Mouse (Mus musculus) embryonic fibroblast, embryonic 13.5 days (primary cell): ENCODE measurements around the gene Mamdc2.

Source experiments
- CTCF ChIP-seq: IDR thresholded peaks from 2 replicates; pipeline ENCODE4 v1.5.1; 2011; ENCODE audit warnings: mild to moderate bottlenecking, control low read depth, low read length, moderate library complexity, borderline replicate concordance; ENCODE audit not compliant: insufficient read depth
- POLR2A ChIP-seq: IDR thresholded peaks from 2 replicates; pipeline ENCODE4 v1.6.1; 2011; ENCODE audit warnings: low read depth, mild to moderate bottlenecking, control low read depth, low read length, moderate library complexity

DNA sequence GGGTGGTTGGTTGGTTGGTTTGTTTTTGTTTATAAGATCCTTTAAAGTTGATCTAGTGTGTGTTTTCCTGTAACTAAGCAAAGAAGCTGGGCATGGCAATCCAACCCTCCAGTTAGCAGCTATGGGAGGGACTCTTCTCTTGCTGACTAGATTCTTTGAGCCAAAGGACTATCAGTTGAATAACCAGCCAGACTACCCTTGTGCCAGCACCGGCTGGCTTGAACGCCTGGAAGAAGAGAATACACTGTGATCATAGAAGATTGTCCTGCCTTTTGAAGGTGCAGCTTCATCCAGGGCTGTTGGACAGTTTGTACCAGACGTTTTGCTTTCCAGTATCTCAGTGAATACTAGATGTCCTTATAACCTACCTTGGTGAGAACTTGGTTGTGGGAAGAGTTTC is 86.2 kb downstream of the Mamdc2 start:
- TF ChIP-seq CTCF (no peak), POLR2A (no peak)
